Mouse (Mus musculus) erythroblast, embryonic 14.5 days (primary cell): ENCODE results near the gene Fsd2. TPM values are rescaled to one million over a fixed set of nuclear protein-coding genes. Genes with fewer than 3 reads are reported as not detected.

Experiments used
- H3K27me3 ChIP-seq: 2 replicates; pipeline ENCODE4 v1.6.1; 2012; ENCODE audit warnings: inconsistent platforms; ENCODE audit not compliant: control insufficient read depth
- H3K36me3 ChIP-seq: 2 replicates; pipeline ENCODE4 v1.6.1; 2012; ENCODE audit warnings: mild to moderate bottlenecking, inconsistent platforms; ENCODE audit not compliant: control insufficient read depth
- H3K4me1 ChIP-seq: 2 replicates; pipeline ENCODE4 v1.6.1; 2012; ENCODE audit warnings: inconsistent platforms; ENCODE audit not compliant: control insufficient read depth
- H3K4me3 ChIP-seq: replicated peaks from 2 replicates; pipeline ENCODE3; 2012; ENCODE audit warnings: moderate library complexity, mild to moderate bottlenecking, inconsistent platforms
- H3K9me3 ChIP-seq: 2 replicates; pipeline ENCODE4 v1.6.1; 2012; ENCODE audit warnings: low read length, inconsistent platforms, mixed read lengths; ENCODE audit not compliant: control insufficient read depth
- GATA1 ChIP-seq: IDR thresholded peaks from 2 replicates; pipeline ENCODE4 v1.6.1; 2012; ENCODE audit warnings: low read length, inconsistent platforms, mixed read lengths
- TAL1 ChIP-seq: IDR thresholded peaks from 3 replicates; pipeline ENCODE4 v1.6.1; 2012; ENCODE audit warnings: low read length, inconsistent platforms, mixed read lengths
- polyA plus RNA-seq: library from polyadenylated mRNA; stranded (reverse); fragments of >175 nt; gene quantifications from 2 replicates; pipeline ENCODE4 v1.2.3, GENCODE M21; 2012

Fsd2 gene
- polyA plus RNA-seq, 1 experiment: not detected

DNA sequence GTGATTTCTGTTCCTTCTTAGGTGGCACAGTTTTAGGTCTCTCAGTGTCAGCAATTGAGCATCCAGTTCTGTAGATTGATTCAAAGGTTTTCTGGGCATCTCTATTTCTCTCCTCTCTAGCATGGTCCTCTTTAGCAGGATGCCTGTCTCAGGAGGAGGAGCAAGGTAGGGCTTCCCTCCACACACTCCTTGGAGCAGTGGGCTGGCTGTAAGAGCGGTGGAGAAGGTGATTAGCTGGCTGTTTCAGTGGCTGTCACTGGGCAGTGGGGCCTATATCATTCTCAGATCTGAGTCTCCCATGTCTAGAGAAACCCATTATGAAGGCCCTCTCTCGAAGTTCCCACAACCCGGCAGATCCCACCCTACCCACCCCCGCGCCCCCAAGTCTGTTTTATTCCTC is 652 bp upstream of the Fsd2 start:
- no peak for TF ChIP-seq GATA1
- TF ChIP-seq TAL1: no peak
- no peaks in the 10 kb centered on the region for H3K9me3 ChIP-seq
- peaks cover 15% of the 10 kb centered on the region for H3K27me3 ChIP-seq
- H3K4me1 ChIP-seq: peaks cover 13% of the 10 kb centered on the region
- no peak overlapping the region for H3K4me3 ChIP-seq
- H3K36me3 ChIP-seq: no peaks in the 10 kb centered on the region

- H3K4me3 ChIP-seq: no peak overlapping the region
- H3K27me3 ChIP-seq: peaks cover 15% of the 10 kb centered on the region
- peaks cover 12% of the 10 kb centered on the region for H3K4me1 ChIP-seq
- no peaks in the 10 kb centered on the region for H3K36me3 ChIP-seq
- TF ChIP-seq GATA1 (no peak), TAL1 (no peak)
- no peaks in the 10 kb centered on the region for H3K9me3 ChIP-seq
Measured at GRCm38 (mm10) chr7:81566332-81566731, 412 bp downstream of the Fsd2 start.

GRCm38 (mm10) chr7:81565381-81566055 is 1.2 kb downstream of the Fsd2 start:
- peaks cover 8% of the 10 kb centered on the region for H3K4me1 ChIP-seq
- H3K4me3 ChIP-seq: no peak overlapping the region
- TF ChIP-seq GATA1 (no peak), TAL1 (no peak)
- H3K36me3 ChIP-seq: no peaks in the 10 kb centered on the region
- H3K9me3 ChIP-seq: no peaks in the 10 kb centered on the region
- peaks cover 15% of the 10 kb centered on the region for H3K27me3 ChIP-seq

- no peak for TF ChIP-seq GATA1
- Histone ChIP-seq H3K4me1 (peaks cover 3% of the 10 kb centered on the region; the same call in 1 of the 2 replicates), H3K36me3 (no peaks in the 10 kb centered on the region), H3K4me3 (no peak overlapping the region), H3K9me3 (no peaks in the 10 kb centered on the region), H3K27me3 (peaks cover 15% of the 10 kb centered on the region)
Measured at GRCm38 (mm10) chr7:81564766-81565165, 2.0 kb downstream of the Fsd2 start.

DNA sequence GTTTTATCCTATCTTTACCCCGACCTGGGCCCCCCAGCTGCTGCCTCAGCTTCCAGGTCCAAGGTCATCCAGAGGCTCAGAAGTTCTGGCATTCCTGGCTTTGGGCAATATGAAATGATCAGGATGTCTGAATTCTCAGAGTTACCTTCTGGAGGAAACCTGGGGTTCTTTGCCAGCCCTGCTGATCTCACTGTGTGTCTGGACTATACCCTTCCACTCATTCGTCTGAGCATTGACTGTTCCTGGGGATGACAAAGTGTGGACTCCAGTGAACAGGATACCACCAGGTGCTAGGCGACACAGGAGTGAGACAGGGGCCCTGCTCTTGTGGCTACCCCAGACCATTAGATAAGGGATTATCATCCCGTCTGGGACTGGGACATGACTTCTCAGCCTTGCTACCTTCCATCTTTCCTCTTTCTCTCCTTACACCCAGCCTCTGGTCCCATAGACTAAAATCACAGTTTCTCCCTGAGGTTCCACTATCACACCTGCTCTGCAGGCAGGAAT is 3.2 kb downstream of the Fsd2 start:
- no peaks in the 10 kb centered on the region for H3K36me3 ChIP-seq
- peaks cover 3% of the 10 kb centered on the region; the same call in 1 of the 2 replicates for H3K4me1 ChIP-seq
- H3K27me3 ChIP-seq: peaks cover 17% of the 10 kb centered on the region
- H3K4me3 ChIP-seq: no peak overlapping the region
- TF ChIP-seq TAL1: no peak
- no peak for TF ChIP-seq GATA1
- no peaks in the 10 kb centered on the region for H3K9me3 ChIP-seq

- no peak overlapping the region for H3K4me3 ChIP-seq
- TF ChIP-seq GATA1 (no peak), TAL1 (no peak)
Measured at GRCm38 (mm10) chr7:81561211-81561610, 5.5 kb downstream of the Fsd2 start.

GRCm38 (mm10) chr7:81560101-81561049 is 6.4 kb downstream of the Fsd2 start:
- no peaks in the 10 kb centered on the region for H3K9me3 ChIP-seq
- no peak overlapping the region for H3K4me3 ChIP-seq
- H3K27me3 ChIP-seq: peaks cover 13% of the 10 kb centered on the region
- no peaks in the 10 kb centered on the region for H3K36me3 ChIP-seq
- no peaks in the 10 kb centered on the region for H3K4me1 ChIP-seq
- TF ChIP-seq GATA1 (no peak), TAL1 (no peak)

More at GRCm38 (mm10) chr7:81561211-81561610, 5.5 kb downstream of the Fsd2 start:
- no peaks in the 10 kb centered on the region for H3K36me3 ChIP-seq
- peaks cover 17% of the 10 kb centered on the region for H3K27me3 ChIP-seq
- H3K4me1 ChIP-seq: 0 out of 2 replicates have a peak, but pooled peaks cover under 1% of the 10 kb centered on the region
- H3K9me3 ChIP-seq: no peaks in the 10 kb centered on the region

DNA sequence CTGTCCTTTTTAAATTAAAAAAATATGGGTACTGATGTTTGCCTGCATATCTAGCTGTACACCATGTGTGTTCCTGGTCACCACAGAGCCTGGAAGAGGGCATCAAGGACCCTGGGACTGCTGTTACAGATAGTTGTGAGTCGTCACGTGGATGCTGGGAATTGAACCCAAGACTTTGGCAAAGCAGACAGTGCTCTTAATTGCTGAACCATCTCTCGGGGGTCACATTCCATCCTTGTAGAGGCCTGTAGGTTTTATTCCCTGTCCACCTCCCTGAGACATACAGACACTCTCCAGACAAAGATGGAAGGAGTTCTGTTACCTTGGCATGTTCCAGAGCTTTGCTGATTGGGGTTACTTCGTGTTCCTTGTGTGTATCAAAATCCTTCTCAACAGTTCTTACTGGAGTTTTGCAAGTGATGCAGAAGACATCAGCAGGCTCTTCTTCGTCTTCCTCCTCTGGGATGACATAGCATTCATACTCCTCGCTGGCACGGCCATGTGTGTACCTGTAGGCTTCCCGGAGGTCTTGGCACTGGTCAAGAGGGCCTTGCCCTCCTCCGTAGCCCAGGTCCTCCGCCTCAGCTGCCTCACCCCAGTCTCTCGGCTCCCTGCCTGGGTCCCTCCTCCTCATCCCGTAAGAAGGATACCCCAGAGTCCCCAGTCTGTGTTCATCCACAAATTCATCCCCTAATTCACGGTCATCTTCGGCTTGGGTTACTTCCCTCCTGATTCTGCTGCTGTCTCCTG is 7.3 kb downstream of the Fsd2 start:
- Histone ChIP-seq H3K4me1 (no peaks in the 10 kb centered on the region), H3K4me3 (no peak overlapping the region), H3K36me3 (no peaks in the 10 kb centered on the region), H3K9me3 (no peaks in the 10 kb centered on the region), H3K27me3 (peaks cover 9% of the 10 kb centered on the region)
- TF ChIP-seq TAL1 (no peak), GATA1 (no peak)

DNA sequence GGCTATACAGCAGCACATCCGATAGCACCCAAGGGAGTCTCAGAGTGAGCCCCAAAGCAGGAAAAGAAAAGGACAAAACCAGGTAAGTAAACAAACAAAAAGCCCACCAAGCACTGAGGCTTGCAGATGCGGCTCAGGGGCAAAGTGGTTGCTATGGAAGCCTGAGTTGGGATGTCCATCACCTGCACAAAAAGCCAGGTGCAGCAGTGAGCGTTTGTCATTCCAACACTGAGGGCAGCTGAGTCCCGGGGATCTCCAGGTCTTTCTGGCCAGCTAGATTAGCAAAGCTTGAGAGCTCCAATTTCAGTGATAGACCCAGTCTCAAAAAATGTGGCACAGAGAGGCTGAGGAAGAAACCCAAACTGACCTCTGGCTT is 8.8 kb downstream of the Fsd2 start:
- no peaks in the 10 kb centered on the region for H3K36me3 ChIP-seq
- TF ChIP-seq TAL1: no peak
- no peak for TF ChIP-seq GATA1

More for the DNA sequence above, 8.8 kb downstream of the Fsd2 start:
- no peaks in the 10 kb centered on the region for H3K4me1 ChIP-seq
- peaks cover 2% of the 10 kb centered on the region for H3K27me3 ChIP-seq
- no peak overlapping the region for H3K4me3 ChIP-seq
- H3K9me3 ChIP-seq: no peaks in the 10 kb centered on the region
